Mouse (Mus musculus) CH12.LX (cell line): ENCODE results near the gene Uhrf1bp1l. TPM values are rescaled to one million over a fixed set of nuclear protein-coding genes. Genes with fewer than 3 reads are reported as not detected.

Source experiments
- DNase-seq: peaks from one replicate; pipeline ENCODE4 v3.0.0-alpha.2; 2013; ENCODE audit errors: extremely low read depth
- H3K27ac ChIP-seq: 2 replicates; pipeline ENCODE4 v1.5.1; 2012; ENCODE audit warnings: low read depth, mild to moderate bottlenecking, control low read depth, moderate library complexity; ENCODE audit not compliant: insufficient read depth
- H3K27me3 ChIP-seq: replicated peaks from 2 replicates; pipeline ENCODE3; 2012; ENCODE audit warnings: inconsistent platforms
- H3K36me3 ChIP-seq, 2 experiments: replicated peaks in 1 of 2; 2 replicates each; pipeline versions ENCODE3 to v1.6.1; 2012; ENCODE audit warnings: inconsistent platforms in 1 of 2, low read length in 1 of 2, mild to moderate bottlenecking in 1 of 2, mixed read lengths in 1 of 2, moderate library complexity in 1 of 2; ENCODE audit not compliant: control insufficient read depth in 1 of 2, insufficient read depth in 1 of 2
- H3K4me1 ChIP-seq, 2 experiments: 2 replicates each; pipeline ENCODE4 v1.6.1; 2012; ENCODE audit warnings: inconsistent platforms in 1 of 2, moderate library complexity in 1 of 2; ENCODE audit not compliant: insufficient read depth in 2 of 2, control insufficient read depth in 1 of 2
- H3K4me2 ChIP-seq: 2 replicates; pipeline ENCODE4 v1.6.1; 2012; ENCODE audit warnings: low read depth, mild to moderate bottlenecking, control low read depth; ENCODE audit not compliant: poor library complexity, insufficient read depth, severe bottlenecking
- H3K4me3 ChIP-seq, 3 experiments: fragments of 150-350 bp in 1 of 3; sonication (generic) in 1 of 3; replicated peaks in 1 of 3; 2 replicates each; pipeline versions ENCODE3 to v1.5.1; 2011 to 2012; ENCODE audit warnings: low read depth in 2 of 3, low read length in 2 of 3, mild to moderate bottlenecking in 2 of 3, moderate library complexity in 2 of 3, control low read depth in 1 of 3, improper control_type of control experiment in 1 of 3, inconsistent platforms in 1 of 3, mixed read lengths in 1 of 3; ENCODE audit not compliant: poor library complexity in 1 of 3
- H3K79me2 ChIP-seq: replicated peaks from 2 replicates; pipeline ENCODE4 v1.6.1; 2012; ENCODE audit warnings: mild to moderate bottlenecking, moderate library complexity; ENCODE audit not compliant: control insufficient read depth, poor library complexity, insufficient read depth, severe bottlenecking; ENCODE audit errors: extremely low read depth
- H3K9ac ChIP-seq: 2 replicates; pipeline ENCODE4 v1.6.1; 2012; ENCODE audit warnings: low read depth, mild to moderate bottlenecking, control low read depth, moderate library complexity; ENCODE audit not compliant: insufficient read depth
- H3K9me3 ChIP-seq: replicated peaks from 2 replicates; pipeline ENCODE3; 2012; ENCODE audit warnings: low read length, inconsistent platforms, mixed read lengths
- BHLHE40 ChIP-seq: IDR thresholded peaks from 2 replicates; pipeline ENCODE4 v1.6.1; 2011; ENCODE audit warnings: mild to moderate bottlenecking, low read depth, low read length, improper control_type of control experiment
- CHD1 ChIP-seq: IDR thresholded peaks from 2 replicates; pipeline ENCODE4 v1.6.1; 2012; ENCODE audit warnings: low read depth, low read length, improper control_type of control experiment, inconsistent platforms
- CHD2 ChIP-seq: IDR thresholded peaks from 2 replicates; pipeline ENCODE4 v1.6.1; 2011; ENCODE audit warnings: low read length, improper control_type of control experiment
- CTCF ChIP-seq, 2 experiments: IDR thresholded peaks in 1 of 2; conservative IDR thresholded peaks in 1 of 2; 2 replicates each; pipeline ENCODE4 v1.5.1; 2011 to 2012; ENCODE audit warnings: low read depth in 2 of 2, low read length in 2 of 2, improper control_type of control experiment in 1 of 2, inconsistent platforms in 1 of 2, mild to moderate bottlenecking in 1 of 2, moderate library complexity in 1 of 2
- HCFC1 ChIP-seq: IDR thresholded peaks from 2 replicates; pipeline ENCODE4 v1.6.1; 2012; ENCODE audit warnings: low read depth, mild to moderate bottlenecking, inconsistent platforms, low read length, improper control_type of control experiment
- IRF4 ChIP-seq: IDR thresholded peaks from 2 replicates; pipeline ENCODE4 v1.6.1; 2014; ENCODE audit warnings: low read depth, mild to moderate bottlenecking, inconsistent platforms, low read length, improper control_type of control experiment
- JUN ChIP-seq: IDR thresholded peaks from 2 replicates; pipeline ENCODE4 v1.6.1; 2011; ENCODE audit warnings: low read depth, mild to moderate bottlenecking, low read length, improper control_type of control experiment, moderate library complexity; ENCODE audit not compliant: insufficient read depth
- JUND ChIP-seq: conservative IDR thresholded peaks from 2 replicates; pipeline ENCODE4 v1.6.1; 2011; ENCODE audit warnings: low read depth, low read length, improper control_type of control experiment
- KAT2A ChIP-seq: IDR thresholded peaks from 2 replicates; pipeline ENCODE4 v1.6.1; 2012; ENCODE audit warnings: low read length, improper control_type of control experiment, inconsistent platforms; ENCODE audit not compliant: insufficient replicate concordance
- MAFK ChIP-seq: IDR thresholded peaks from 2 replicates; pipeline ENCODE4 v1.6.1; 2011; ENCODE audit warnings: low read length, improper control_type of control experiment; ENCODE audit not compliant: insufficient replicate concordance
- MAX ChIP-seq: IDR thresholded peaks from 2 replicates; pipeline ENCODE4 v1.6.1; 2011; ENCODE audit warnings: low read length, improper control_type of control experiment
- MEF2A ChIP-seq: IDR thresholded peaks from 2 replicates; pipeline ENCODE4 v1.6.1; 2014; ENCODE audit warnings: low read depth, mild to moderate bottlenecking, inconsistent platforms, low read length, improper control_type of control experiment, borderline replicate concordance
- MXI1 ChIP-seq: IDR thresholded peaks from 2 replicates; pipeline ENCODE4 v1.6.1; 2011; ENCODE audit warnings: mild to moderate bottlenecking, low read depth, low read length, improper control_type of control experiment
- MYC ChIP-seq: IDR thresholded peaks from 2 replicates; pipeline ENCODE4 v1.6.1; 2011; ENCODE audit warnings: low read depth, mild to moderate bottlenecking, improper control_type of control experiment, low read length
- NRF1 ChIP-seq: IDR thresholded peaks from 2 replicates; pipeline ENCODE4 v1.6.1; 2014; ENCODE audit warnings: low read depth, mild to moderate bottlenecking, inconsistent platforms, low read length, improper control_type of control experiment, moderate library complexity
- PAX5 ChIP-seq: IDR thresholded peaks from 2 replicates; pipeline ENCODE4 v1.6.1; 2012; ENCODE audit warnings: low read length, inconsistent platforms, mixed read lengths
- POLR2A ChIP-seq: IDR thresholded peaks from 2 replicates; pipeline ENCODE4 v1.6.1; 2011; ENCODE audit warnings: low read depth, mild to moderate bottlenecking, improper control_type of control experiment, low read length
- RAD21 ChIP-seq: IDR thresholded peaks from 2 replicates; pipeline ENCODE4 v1.6.1; 2011; ENCODE audit warnings: low read depth, mild to moderate bottlenecking, low read length, improper control_type of control experiment, moderate library complexity
- SIN3A ChIP-seq: IDR thresholded peaks from 2 replicates; pipeline ENCODE4 v1.6.1; 2012; ENCODE audit warnings: low read length, improper control_type of control experiment, inconsistent platforms
- TBP ChIP-seq: conservative IDR thresholded peaks from 2 replicates; pipeline ENCODE4 v1.6.1; 2011; ENCODE audit warnings: low read depth, low read length, improper control_type of control experiment
- TCF12 ChIP-seq: IDR thresholded peaks from 2 replicates; pipeline ENCODE4 v1.6.1; 2014; ENCODE audit warnings: low read depth, mild to moderate bottlenecking, inconsistent platforms, low read length, improper control_type of control experiment
- UBTF ChIP-seq: IDR thresholded peaks from 2 replicates; pipeline ENCODE4 v1.6.1; 2012; ENCODE audit warnings: low read depth, mild to moderate bottlenecking, inconsistent platforms, low read length, improper control_type of control experiment, moderate library complexity
- USF2 ChIP-seq: conservative IDR thresholded peaks from 2 replicates; pipeline ENCODE4 v1.6.1; 2011; ENCODE audit warnings: low read depth, low read length, improper control_type of control experiment
- ZKSCAN1 ChIP-seq: IDR thresholded peaks from 2 replicates; pipeline ENCODE4 v1.6.1; 2012; ENCODE audit warnings: low read depth, inconsistent platforms, low read length, improper control_type of control experiment, borderline replicate concordance
- ZMIZ1 ChIP-seq: IDR thresholded peaks from 2 replicates; pipeline ENCODE4 v1.6.1; 2012; ENCODE audit warnings: low read depth, mild to moderate bottlenecking, inconsistent platforms, low read length, improper control_type of control experiment
- ZNF384 ChIP-seq: IDR thresholded peaks from 2 replicates; pipeline ENCODE4 v1.6.1; 2012; ENCODE audit warnings: low read depth, low read length, improper control_type of control experiment, inconsistent platforms
- dilution Hi-C: fragments of 300-500 bp; cut with MboI; formaldehyde crosslinking; loops from 2 replicates; pipeline ENCODE4 v1.14.3; 2020; ENCODE audit warnings: low sequenced_read_pairs; ENCODE audit not compliant: extremely low pct_unique_long_range_greater_than_20kb, extremely low pct_ligation_motif_present
- in situ Hi-C: fragments of 300-500 bp; cut with MboI; formaldehyde crosslinking; loops from 3 replicates; pipeline ENCODE4 v1.14.3; 2019; ENCODE audit warnings: low sequenced_read_pairs, low pct_ligation_motif_present, low pct_unique_long_range_greater_than_20kb, mixed read lengths
- polyA plus RNA-seq: library from polyadenylated mRNA; unstranded; fragments of >175 nt; gene quantifications from 2 replicates; pipeline ENCODE4 v1.2.1, GENCODE M21; 2012; ENCODE audit warnings: low read depth; ENCODE audit not compliant: insufficient read length
- total RNA-seq, 2 experiments: library from RNA; depleted of rRNA; stranded (reverse); fragments of 300-350 nt in 1 of 2; fragments of >200 nt in 1 of 2; gene quantifications; 2 replicates each; pipeline ENCODE4 v1.2.3; 2012 to 2014

The Uhrf1bp1l gene
- total and polyA plus RNA-seq, 3 experiments = 18.8 to 40.1 (median 27.9) TPM

- Histone ChIP-seq H3K4me2 (no peak overlapping the region), H3K36me3 (no peaks in the 10 kb centered on the region), H3K27me3 (no peaks in the 10 kb centered on the region), H3K27ac (no peak overlapping the region), H3K9ac (no peak overlapping the region), H3K4me1 (0 out of 4 replicates have a peak, but pooled peaks cover 0 to 4% of the 10 kb centered on the region in 2 experiments), H3K4me3 (no peak overlapping the region), H3K79me2 (no peaks in the 10 kb centered on the region), H3K9me3 (no peaks in the 10 kb centered on the region)
- no peak for DNase-seq
- in situ Hi-C loops = no loop called here
- dilution Hi-C loops = no loop called here
- TF ChIP-seq JUN = no peak
- no peak for TF ChIP-seq MYC
- no peak for TF ChIP-seq SIN3A
- no peak for TF ChIP-seq CTCF (conservative IDR thresholded peaks at IDR 0.05 in 1 of 2, IDR thresholded peaks at IDR 0.05 in 1 of 2; ENCODE audit: low read depth in 2 of 2, low read length in 2 of 2)
- no peak for TF ChIP-seq POLR2A
- no peak for TF ChIP-seq NRF1
- no peak for TF ChIP-seq CHD1
- no peak for TF ChIP-seq PAX5
- no peak for TF ChIP-seq IRF4
- TF ChIP-seq MAFK = no peak
- TF ChIP-seq MAX = no peak
- TF ChIP-seq ZMIZ1 = no peak
- TF ChIP-seq TCF12 = no peak
Measured at GRCm38 (mm10) chr10:89855251-89855875, 110.6 kb downstream of the Uhrf1bp1l start.

GRCm38 (mm10) chr10:89856286-89856685, 111.5 kb downstream of the Uhrf1bp1l start:
- Histone ChIP-seq H3K4me3 (no peak overlapping the region), H3K27me3 (no peaks in the 10 kb centered on the region), H3K79me2 (no peaks in the 10 kb centered on the region), H3K27ac (no peak overlapping the region), H3K4me2 (no peak overlapping the region), H3K4me1 (0 out of 4 replicates have a peak, but pooled peaks cover 0 to 4% of the 10 kb centered on the region in 2 experiments), H3K9me3 (no peaks in the 10 kb centered on the region), H3K36me3 (no peaks in the 10 kb centered on the region), H3K9ac (no peak overlapping the region)
- dilution Hi-C loops = no loop called here
- DNase-seq = no peak
- TF ChIP-seq CHD2 (no peak), JUND (no peak), MYC (no peak), ZNF384 (no peak), ZKSCAN1 (no peak), RAD21 (no peak), TCF12 (no peak), TBP (no peak), MAX (no peak), MEF2A (no peak), UBTF (no peak), MXI1 (no peak), PAX5 (no peak), CTCF (conservative IDR thresholded peaks at IDR 0.05 in 1 of 2, IDR thresholded peaks at IDR 0.05 in 1 of 2; ENCODE audit: low read depth in 2 of 2, low read length in 2 of 2) (no peak), BHLHE40 (no peak), HCFC1 (no peak), KAT2A (no peak), USF2 (no peak), ZMIZ1 (no peak)
- in situ Hi-C loops = no loop called here
